Mouse (Mus musculus) left cerebral cortex, postnatal 10 days (tissue): ENCODE data around the gene Hnrnpu. TPM values are rescaled to one million over a fixed set of nuclear protein-coding genes. Genes with fewer than 3 reads are reported as not detected.
"Not testable (repeated sequence)": the region's sequence is repeated elsewhere in the genome, so short reads cannot be mapped to it uniquely, and the experiment has no call there.

Experiments used
- DNase-seq, 2 experiments: peaks; one replicate each; pipeline ENCODE4 v3.0.0; 2021 to 2022; ENCODE audit warnings: low spot score in 2 of 2, mixed read lengths in 1 of 2; ENCODE audit errors: extremely low spot score in 1 of 2
- intact Hi-C: fragments of 180-260 bp; cut with DNase I; formaldehyde crosslinking; loops from one replicate; pipeline ENCODE4 v1.15.1; 2025
- total RNA-seq, 2 experiments: library from RNA; stranded (reverse); gene quantifications; 2 replicates each; pipeline ENCODE4 v1.2.3; 2021

The Hnrnpu gene
- total RNA-seq, 2 experiments from 2014 or later = 412 to 414 TPM

GRCm38 (mm10) chr1:178320038-178320722 is 17.4 kb downstream of the Hnrnpu start:
- intact Hi-C loops = loop anchor here (5.0 to 10.0 kb wide), 2 partner anchors 127 to 1455 kb away; no protein-coding TSS in a partner anchor
- DNase-seq = no peak

DNA sequence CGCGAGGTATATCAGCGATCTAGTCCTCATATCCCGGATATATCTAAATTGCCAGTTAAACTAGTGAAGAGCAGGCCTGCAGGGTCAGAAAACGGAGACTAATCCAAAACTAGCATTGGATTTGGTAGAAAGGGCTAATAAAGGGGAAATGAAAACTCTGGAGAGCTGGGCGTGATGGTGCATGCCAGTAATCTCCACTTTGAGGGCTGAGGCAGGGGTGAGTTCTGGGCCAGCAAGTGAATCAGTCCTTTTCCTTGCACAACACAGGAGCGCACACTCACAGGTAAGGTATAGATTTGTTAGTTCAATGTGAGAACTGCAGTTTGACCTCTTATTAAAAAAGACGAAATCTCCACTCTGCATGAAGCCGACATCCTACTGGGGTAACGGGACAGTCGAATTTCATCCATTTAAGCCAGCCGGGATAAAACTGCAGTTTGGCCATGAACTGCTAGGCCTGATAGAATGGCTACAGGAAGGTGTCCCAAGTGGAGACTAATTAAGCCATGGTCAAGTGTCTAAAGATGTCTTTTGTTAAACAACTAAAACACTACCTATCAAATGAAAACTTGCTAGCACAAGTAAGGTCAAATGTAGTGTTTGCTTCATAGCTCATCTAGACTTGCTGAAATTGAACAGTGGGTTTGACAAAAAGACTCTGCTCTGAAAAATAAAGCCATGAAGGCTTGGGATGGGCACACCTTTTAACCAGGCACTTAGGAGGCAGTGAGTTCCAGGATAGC is 18.1 kb downstream of the Hnrnpu start:
- intact Hi-C loops = loop anchor here (2.0 to 10.0 kb wide), 3 partner anchors 87 to 1455 kb away; partner anchors contain the start of gene Efcab2
- DNase-seq = no peak

GRCm38 (mm10) chr1:178318389-178319184 is 19.0 kb downstream of the Hnrnpu start, which contains the start of gene Cox20:
Gene Cox20, plus strand, starts transcription at chr1:178319130.
- intact Hi-C loops = loop anchor here (2.0 kb wide), 1 partner anchor 88 kb away; the partner anchor contains the start of gene Efcab2
- peak; percentile 90 to 98 for DNase-seq

DNA sequence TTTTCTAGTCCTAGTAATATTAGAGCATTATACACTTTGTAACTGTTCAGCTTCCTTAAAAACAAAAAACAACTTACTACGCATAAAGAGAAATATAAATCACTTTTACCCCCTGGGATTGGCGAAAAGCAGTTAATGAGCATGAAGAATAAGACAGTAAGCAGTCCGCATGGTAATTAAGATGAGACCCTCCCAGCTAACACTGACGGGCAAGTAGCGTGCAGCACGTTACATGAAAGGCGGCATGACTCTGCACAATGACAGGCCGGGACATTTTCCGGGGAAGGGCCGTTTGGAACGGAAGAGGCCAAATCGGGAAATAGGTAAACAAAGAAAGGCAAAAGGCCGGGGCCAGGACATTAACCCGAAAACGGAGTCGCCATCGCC is 19.6 kb downstream of the Hnrnpu start:
- peak; percentile 90 to 92 for DNase-seq
- intact Hi-C loops = loop anchor here (2.0 kb wide), 1 partner anchor 89 kb away; the partner anchor contains the start of gene Efcab2

DNA sequence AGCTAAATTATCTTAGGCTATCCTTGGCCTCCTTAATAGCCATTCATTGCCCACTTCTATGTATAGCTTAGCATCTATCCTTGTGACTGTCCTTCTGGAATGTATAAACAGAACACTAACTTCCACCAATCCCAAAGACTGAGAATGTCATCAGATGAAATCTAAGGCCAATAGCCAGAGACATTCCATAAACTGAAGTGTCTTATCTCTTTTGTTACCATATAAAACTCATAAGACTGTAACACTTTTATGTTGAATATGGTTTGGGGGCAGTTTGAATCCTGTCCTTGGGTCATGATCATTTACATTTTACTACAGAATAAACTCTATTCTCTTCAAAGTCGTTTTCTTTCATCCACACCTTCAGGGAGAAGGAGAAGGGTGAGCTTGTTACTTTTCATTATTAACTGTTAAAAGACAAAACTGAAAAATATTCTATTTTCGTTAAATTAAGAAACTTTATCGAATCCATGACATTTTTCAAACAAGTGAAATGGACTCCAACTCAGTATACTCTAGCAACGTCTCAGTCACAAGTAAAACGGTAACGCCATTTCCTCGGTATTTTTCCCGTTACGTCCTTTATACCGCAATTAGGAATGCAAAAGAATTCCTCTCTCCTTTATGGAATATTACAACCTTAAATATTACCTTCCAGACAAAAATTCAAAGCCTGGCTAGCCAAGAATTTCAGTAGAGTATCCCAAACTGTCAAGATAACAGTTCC is 20.2 kb downstream of the Hnrnpu start:
- intact Hi-C loops = loop anchor here (2.0 kb wide), 1 partner anchor 89 kb away; the partner anchor contains the start of gene Efcab2

GRCm38 (mm10) chr1:178314236-178314635 is 23.4 kb downstream of the Hnrnpu start:
- intact Hi-C loops = loop anchor here (5.0 kb wide), 1 partner anchor 148 kb away; no protein-coding TSS in a partner anchor
- DNase-seq = no peak

More for the DNA sequence above, 20.2 kb downstream of the Hnrnpu start:
- DNase-seq = no peak

DNA sequence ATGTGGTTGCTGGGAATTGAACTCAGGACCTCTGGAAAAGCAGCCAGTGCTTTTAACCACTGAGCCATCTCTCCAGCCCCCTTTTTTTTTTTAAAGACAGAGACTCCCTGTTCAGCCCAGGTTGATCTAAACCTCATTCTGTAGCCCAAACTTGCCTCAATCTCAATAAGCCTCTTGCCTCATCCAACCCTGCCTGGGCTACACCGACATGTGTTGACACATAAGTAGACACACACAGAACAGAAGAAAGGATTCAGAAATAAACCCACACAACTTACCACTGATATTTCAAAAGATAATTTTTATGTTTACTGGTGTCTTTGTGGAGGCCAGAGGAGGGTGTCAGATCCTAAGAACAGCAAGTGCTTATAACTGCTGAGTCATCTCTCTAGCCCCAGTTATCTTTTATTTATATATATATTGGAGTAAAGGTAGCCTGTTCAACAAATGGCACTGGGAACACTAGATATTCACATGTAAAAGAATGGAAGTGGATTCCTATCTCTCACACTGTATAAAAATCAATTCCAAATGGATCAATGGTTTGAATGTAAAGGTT is 24.5 kb downstream of the Hnrnpu start:
- no peak for DNase-seq
- intact Hi-C loops = loop anchor here (5.0 kb wide), 1 partner anchor 149 kb away; no protein-coding TSS in a partner anchor

GRCm38 (mm10) chr1:178310128-178310527 is 27.5 kb downstream of the Hnrnpu start:
- intact Hi-C loops = loop anchor here (5.0 kb wide), 1 partner anchor 152 kb away; no protein-coding TSS in a partner anchor
- DNase-seq = no peak

DNA sequence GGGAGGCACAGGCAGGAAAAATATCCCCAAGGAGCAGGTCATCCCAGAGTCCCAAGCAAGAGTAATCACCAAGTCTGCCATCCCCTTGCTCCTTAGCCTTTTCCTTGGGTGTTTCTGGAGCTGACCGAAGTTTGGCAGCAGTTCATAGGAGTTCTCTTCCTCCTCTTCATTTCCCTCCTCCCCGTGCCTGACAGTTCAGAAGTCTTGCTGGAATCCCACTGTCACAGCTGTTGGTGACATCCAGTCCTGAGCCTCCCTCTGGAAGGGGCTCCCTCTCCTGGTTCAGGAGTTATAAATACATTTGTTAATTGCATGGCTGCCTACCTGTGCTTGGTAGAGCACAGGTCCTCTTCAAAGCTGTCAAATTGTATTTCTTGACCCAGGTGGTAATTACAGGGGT is 28.1 kb downstream of the Hnrnpu start:
- intact Hi-C loops = loop anchor here (10.0 kb wide), 1 partner anchor 365 kb away; no protein-coding TSS in a partner anchor
- DNase-seq = no peak

GRCm38 (mm10) chr1:178303425-178303824 is 34.2 kb downstream of the Hnrnpu start:
- DNase-seq = peak; percentile 34 to 79

DNA sequence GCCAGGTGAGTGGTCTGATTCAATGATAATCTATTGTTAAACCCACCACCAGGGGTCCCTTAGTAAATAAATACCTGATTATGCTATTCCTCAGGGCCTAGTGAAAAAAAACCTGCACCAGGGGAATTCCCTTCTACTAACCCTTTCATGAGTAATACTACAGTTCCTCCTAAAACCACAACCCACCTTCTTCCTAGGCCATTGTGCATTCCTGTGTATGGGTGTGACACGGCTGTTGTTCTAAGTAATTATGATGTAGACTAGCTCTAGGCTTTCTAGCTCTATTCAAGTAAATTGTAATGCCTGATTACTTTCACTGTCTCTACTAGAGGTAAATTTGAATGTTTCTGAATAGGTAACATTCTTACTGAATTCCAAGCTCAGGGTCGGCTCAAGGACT is 36.3 kb downstream of the Hnrnpu start:
- not testable (repeated sequence) for DNase-seq
- intact Hi-C loops = loop anchor here (5.0 to 10.0 kb wide), 2 partner anchors 154 to 356 kb away; no protein-coding TSS in a partner anchor

More at GRCm38 (mm10) chr1:178303425-178303824, 34.2 kb downstream of the Hnrnpu start:
- intact Hi-C loops = loop anchor here (5.0 to 10.0 kb wide), 2 partner anchors 156 to 359 kb away; no protein-coding TSS in a partner anchor

DNA sequence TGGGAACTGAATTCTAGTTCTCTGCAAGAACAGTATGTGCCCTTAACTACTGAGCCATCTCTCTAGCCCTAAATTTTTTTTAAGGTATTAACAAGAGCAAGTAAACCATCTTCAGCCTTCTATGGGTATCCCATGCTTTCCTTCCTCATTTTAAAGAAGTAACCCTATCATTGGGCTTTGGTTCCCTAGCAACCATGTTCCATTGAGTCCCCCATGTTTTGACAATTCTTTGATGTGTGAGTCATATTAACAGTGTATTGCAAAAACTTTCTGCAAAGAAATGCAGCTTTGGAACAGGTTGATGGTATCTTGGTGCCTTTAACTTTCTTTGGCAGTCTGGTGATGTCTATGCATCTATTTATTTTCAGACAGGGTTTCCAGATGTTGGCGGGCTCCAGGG is 43.5 kb downstream of the Hnrnpu start:
- DNase-seq = no peak

GRCm38 (mm10) chr1:178291716-178292115 is 45.9 kb downstream of the Hnrnpu start:
- DNase-seq = no peak
- intact Hi-C loops = no loop called here

More for the DNA sequence above, 43.5 kb downstream of the Hnrnpu start:
- intact Hi-C loops = no loop called here

DNA sequence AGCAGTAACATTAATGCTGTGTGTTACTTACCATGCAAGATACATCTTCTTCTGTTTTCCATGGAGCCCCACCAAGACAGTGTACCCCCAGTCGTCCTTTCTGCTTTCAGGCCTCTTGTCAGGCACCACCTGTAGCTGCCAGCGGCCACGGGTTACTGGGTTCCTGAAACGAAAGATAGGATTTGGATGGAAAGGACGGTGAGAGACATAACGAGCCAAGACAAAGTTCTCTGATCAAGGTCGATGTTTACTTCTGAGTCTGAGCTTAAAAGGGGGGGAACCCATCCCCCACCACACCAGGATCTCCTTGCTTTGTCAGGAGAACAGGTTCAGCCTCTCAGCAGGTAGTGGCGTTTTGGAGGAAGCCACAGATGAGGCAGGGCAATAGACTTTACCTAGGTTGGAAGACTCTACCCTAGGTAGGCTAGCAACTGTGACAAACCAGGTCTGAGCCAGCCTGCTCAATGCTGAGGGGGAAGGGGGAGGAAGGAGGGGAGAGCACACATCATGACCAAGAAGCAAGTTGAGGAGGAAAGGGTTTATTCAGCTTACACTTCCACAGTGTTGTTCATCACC is 49.9 kb downstream of the Hnrnpu start:
- no peak for DNase-seq
- intact Hi-C loops = no loop called here

DNA sequence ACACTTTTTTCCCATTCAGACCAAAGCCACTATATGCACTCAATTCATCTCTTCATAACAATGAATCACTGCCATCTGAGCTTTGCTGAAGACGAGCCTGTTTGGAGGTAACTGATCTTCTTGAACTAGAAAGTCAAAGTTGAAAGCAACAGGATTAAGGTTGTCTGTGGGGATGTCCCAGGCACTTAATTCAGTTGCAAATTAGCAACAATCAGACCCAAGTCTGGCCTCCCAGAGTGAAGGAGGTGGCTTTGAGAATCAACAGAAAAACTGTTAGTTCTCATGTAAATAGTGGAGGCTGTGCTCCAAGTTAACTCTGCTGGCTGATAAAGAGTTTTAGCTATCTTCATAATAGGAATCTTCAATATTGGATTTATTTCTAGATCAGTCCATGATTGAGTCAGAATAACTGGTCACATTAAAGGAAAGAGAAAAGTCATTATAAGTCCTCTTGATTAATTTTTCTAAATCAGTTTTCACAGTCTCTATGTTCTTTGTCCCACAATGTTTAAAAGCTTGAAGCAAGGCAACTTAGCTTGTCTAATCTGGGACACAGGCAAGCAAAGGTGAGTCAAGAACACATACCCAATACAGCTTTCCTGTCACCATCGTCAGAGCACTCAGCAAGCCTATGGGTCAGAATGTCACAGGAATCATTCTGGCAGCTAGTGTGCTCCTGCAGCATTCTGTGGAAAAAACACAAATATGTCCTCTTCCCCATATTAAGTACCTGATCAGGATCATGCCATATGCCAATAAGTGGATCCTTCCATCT is 53.5 kb downstream of the Hnrnpu start:
- no peak for DNase-seq
- intact Hi-C loops = no loop called here

GRCm38 (mm10) chr1:178283314-178283713 is 54.3 kb downstream of the Hnrnpu start:
- DNase-seq, intact Hi-C loops: not testable (repeated sequence)
